Mouse (Mus musculus) bone marrow, adult 2 months (tissue): ENCODE data around the gene Clcf1.

Experiments
- CTCF ChIP-seq: fragments of 200-500 bp; IDR thresholded peaks from 2 replicates; pipeline ENCODE4 v1.5.1; 2011; ENCODE audit warnings: low read length, control low read depth; ENCODE audit not compliant: control insufficient read depth, insufficient read depth
- POLR2A ChIP-seq: fragments of 200-500 bp; IDR thresholded peaks from 2 replicates; pipeline ENCODE4 v1.6.1; 2011; ENCODE audit warnings: low read depth, mild to moderate bottlenecking, control low read depth, low read length, borderline replicate concordance; ENCODE audit not compliant: control insufficient read depth

- TF ChIP-seq CTCF (no peak), POLR2A (no peak)
These were observed 5.5 kb upstream of the Clcf1 start for GRCm38 (mm10) chr19:4208563-4208962.
